Mouse (Mus musculus): ENCODE results near the gene Axin1.

DNA sequence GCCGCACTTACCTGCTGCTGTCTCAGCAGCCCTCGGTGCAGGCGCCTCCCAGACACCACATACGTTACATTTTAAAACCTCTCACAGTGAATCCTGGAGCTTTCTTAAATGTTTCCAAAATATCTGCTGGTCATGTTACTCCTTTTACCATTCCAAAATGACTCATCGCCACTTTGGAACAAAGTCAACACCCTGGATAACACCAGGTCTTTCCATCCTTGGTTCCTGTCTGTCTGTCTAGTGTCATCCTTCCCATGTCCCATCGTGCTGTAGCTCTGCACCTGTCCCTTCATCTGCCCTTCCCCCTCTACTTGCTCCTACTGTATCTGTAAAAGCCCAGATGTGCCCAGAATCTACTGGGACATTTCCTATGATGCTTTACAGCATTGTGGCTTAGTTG lies 102.5 kb downstream of the Axin1 start:
- no peak for TF ChIP-seq CTCF (conservative IDR thresholded peaks at IDR 0.05 in 1 of 2, IDR thresholded peaks at IDR 0.05 in 1 of 2; ENCODE audit: low read depth in 2 of 2, low read length in 2 of 2)
- TF ChIP-seq HCFC1 (IDR thresholded peaks at IDR 0.05; ENCODE audit: low read depth, low read length): no peak
- no peak for TF ChIP-seq EP300 (IDR thresholded peaks at IDR 0.05; ENCODE audit: low read length)
- TF ChIP-seq NRF1 (IDR thresholded peaks at IDR 0.05; ENCODE audit: low read depth, low read length): no peak
- no peak for TF ChIP-seq POLR2AphosphoS2 (IDR thresholded peaks at IDR 0.05; ENCODE audit: low read depth, low read length)

Measured in CH12.LX (cell line).